Comparison of ENCODE assay signal across 21 mouse cellular contexts in genomic region chr9:35632981-35633380, GRCm38 (mm10). TPM values are rescaled to one million over a fixed set of nuclear protein-coding genes. Genes with fewer than 3 reads are reported as not detected.
"Had no signal": no experiment of that assay in that cellular context is flagged by ENCODE, and none has a peak within 500 bp of the region (broad histone marks: within the 10 kb centered on the region; RNA-seq: fewer than 3 reads in every experiment).

No protein-coding gene starts in this region.

- DNase-seq: left cerebral cortex, postnatal 4 days; lung, embryonic 14.5 days; lung, postnatal 10 days; lung, postnatal 4 days; midbrain, embryonic 14.5 days; thymus, postnatal 4 days had no signal

- H3K27ac ChIP-seq: kidney, postnatal 0 days; limb, embryonic 13.5 days; midbrain, embryonic 10.5 days; stomach, postnatal 0 days had no signal

- H3K4me2 ChIP-seq: limb, embryonic 13.5 days; liver, embryonic 11.5 days; lung, embryonic 14.5 days had no signal

- H3K36me3 ChIP-seq: limb, embryonic 13.5 days; midbrain, embryonic 10.5 days had no signal

- H3K27me3 ChIP-seq: limb, embryonic 13.5 days had no signal

- H3K4me1 ChIP-seq: limb, embryonic 13.5 days; midbrain, embryonic 10.5 days had no signal

- H3K9me3 ChIP-seq: limb, embryonic 13.5 days had no signal

- H3K4me3 ChIP-seq: limb, embryonic 13.5 days; midbrain, embryonic 10.5 days; myocyte had no signal

- H3K9ac ChIP-seq: limb, embryonic 13.5 days; lung, embryonic 14.5 days had no signal

RNA-seq across cellular contexts. Expression of gene Pate3, which starts 15.0 kb away (rescaled TPM):
- total RNA-seq: layer of hippocampus, adult 8-10 months; layer of hippocampus, postnatal 14 days; left cerebral cortex, adult 18-20 months; left cerebral cortex, postnatal 10 days; left cerebral cortex, postnatal 4 days; megakaryocyte, adult 5-6 weeks; neutrophil, adult 5-6 weeks had no signal
- polyA plus RNA-seq: kidney, postnatal 0 days; large intestine, adult 2 months; limb, embryonic 13.5 days; liver, embryonic 16.5 days; lung, embryonic 14.5 days; midbrain, embryonic 10.5 days; midbrain, embryonic 14.5 days; myocyte; neural tube, embryonic 11.5 days; stomach, postnatal 0 days had no signal

RNA-seq across cellular contexts. Expression of gene Pate4, which starts 21.2 kb away (rescaled TPM):
- total RNA-seq: layer of hippocampus, adult 8-10 months; layer of hippocampus, postnatal 14 days; left cerebral cortex, adult 18-20 months; left cerebral cortex, postnatal 10 days; left cerebral cortex, postnatal 4 days; megakaryocyte, adult 5-6 weeks; neutrophil, adult 5-6 weeks had no signal
- polyA plus RNA-seq: kidney, postnatal 0 days; large intestine, adult 2 months; limb, embryonic 13.5 days; liver, embryonic 16.5 days; lung, embryonic 14.5 days; midbrain, embryonic 10.5 days; midbrain, embryonic 14.5 days; myocyte; neural tube, embryonic 11.5 days; stomach, postnatal 0 days had no signal

RNA-seq across cellular contexts. Expression of gene Pate1, which starts 54.2 kb away (rescaled TPM):
- total RNA-seq: layer of hippocampus, adult 8-10 months; layer of hippocampus, postnatal 14 days; left cerebral cortex, adult 18-20 months; left cerebral cortex, postnatal 10 days; left cerebral cortex, postnatal 4 days; megakaryocyte, adult 5-6 weeks; neutrophil, adult 5-6 weeks had no signal
- polyA plus RNA-seq: kidney, postnatal 0 days; large intestine, adult 2 months; liver, embryonic 11.5 days; liver, embryonic 16.5 days; lung, embryonic 14.5 days; midbrain, embryonic 10.5 days; midbrain, embryonic 14.5 days; neural tube, embryonic 11.5 days; stomach, postnatal 0 days had no signal
